Mouse (Mus musculus) regulatory T cell (primary cell): ENCODE data around the gene Pla2g4f.

Source experiments
- in situ Hi-C: fragments of 300-600 bp; cut with MboI, MseI; formaldehyde crosslinking; loops from one replicate; pipeline ENCODE4 v1.15.1; 2025; ENCODE audit warnings: high pct_unique_total_duplicates

Gene Pla2g4f

DNA sequence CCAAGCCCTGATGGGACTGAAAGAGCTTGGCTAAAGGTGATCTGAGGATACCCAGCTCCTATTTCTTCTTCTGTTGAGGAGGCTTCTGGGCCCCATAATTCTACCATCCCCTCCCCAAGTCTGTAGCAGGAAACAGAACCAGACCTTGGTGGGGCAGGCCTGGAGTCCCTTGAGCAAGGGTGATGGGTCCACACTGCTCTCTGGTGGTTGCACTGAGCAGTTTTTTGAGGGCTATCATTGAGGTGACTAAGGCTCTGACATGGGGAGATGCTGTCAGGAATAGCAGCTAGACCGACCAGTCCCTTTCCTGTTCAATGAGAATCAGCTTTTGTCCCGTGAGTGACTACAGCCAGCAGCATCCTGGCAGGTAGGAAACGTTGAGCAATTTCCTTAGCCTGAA is 32.7 kb downstream of the Pla2g4f start:
- in situ Hi-C loops: loop anchor here (5.0 kb wide), 1 partner anchor 94 kb away; no protein-coding TSS in a partner anchor

DNA sequence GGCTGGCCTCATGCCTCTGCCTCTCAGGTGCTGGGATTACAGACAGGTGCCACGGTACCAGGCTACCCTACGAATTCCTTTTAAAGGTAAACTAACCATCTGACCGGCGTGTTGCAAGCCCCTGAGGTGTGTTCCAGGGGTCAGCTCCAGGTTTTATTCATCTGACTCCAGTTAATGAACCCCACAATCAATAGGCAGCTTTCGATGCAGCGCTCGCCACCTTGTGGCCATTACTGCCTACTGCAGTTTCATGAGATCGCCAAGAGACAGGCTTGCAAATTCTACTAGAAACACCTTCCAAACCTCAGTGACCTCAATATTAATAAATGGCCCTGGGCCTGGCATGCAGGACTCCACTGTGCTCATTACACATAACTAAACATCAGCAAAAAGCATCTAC is 34.0 kb downstream of the Pla2g4f start:
- in situ Hi-C loops: loop anchor here (5.0 kb wide), 1 partner anchor 93 kb away; no protein-coding TSS in a partner anchor

DNA sequence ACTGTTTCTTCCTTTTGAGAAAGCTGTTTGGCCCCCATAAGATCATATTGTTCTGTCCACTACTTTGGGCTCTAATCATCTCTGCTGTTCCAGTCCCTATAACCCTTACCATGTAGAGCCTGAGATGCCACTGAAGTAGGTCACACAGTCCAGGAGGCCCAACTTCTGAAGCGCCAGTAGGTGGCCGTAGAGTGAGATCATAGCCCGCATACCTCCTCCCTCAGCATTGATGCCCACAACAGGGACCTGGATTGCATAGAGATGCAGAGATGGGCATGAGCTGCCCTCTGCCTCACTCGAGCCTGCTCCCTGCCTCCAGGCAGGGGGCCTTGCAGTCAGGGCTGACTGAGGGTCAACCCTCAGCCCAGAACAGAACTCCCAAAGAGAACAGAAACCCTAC is 37.0 kb downstream of the Pla2g4f start:
- in situ Hi-C loops: no loop called here

DNA sequence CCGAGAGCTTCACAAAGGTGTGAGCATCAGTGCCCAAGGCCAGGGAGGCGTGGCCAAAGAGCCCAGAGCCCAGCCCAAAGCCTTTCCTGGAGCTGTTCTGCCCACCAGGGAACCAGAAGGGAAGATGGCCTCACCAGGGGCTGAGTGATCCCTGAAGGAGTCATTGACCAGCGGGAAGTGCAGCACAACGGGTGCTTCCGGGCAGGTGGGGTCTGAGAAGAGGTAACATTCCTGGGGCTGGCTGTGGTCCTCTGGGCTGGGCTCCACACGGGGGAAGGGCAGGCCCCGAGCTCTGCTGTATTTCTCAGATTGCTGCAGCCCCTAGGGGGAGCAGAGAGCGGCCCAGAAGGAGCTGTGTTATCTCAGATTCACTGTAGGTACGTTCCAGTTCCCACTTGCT is 45.3 kb downstream of the Pla2g4f start:
- in situ Hi-C loops: no loop called here

DNA sequence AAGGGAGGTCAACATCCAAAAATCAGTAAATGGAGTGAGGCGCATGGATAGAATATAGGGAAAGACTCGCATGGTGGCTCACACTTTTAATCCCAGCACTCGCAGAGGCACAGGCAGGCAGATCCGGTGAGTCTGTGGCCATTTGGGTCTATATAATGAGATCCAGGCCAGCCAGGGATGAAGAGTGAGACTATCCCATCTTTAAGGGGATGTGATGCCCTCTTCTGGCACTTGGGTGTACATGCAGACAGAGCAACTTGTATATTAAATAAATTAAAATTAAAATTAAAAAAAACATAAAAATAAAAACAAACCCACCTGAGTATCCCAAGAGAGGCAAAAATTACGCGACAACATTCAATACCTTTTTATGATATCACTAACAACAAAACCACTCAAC is 48.4 kb downstream of the Pla2g4f start:
- in situ Hi-C loops: no loop called here

DNA sequence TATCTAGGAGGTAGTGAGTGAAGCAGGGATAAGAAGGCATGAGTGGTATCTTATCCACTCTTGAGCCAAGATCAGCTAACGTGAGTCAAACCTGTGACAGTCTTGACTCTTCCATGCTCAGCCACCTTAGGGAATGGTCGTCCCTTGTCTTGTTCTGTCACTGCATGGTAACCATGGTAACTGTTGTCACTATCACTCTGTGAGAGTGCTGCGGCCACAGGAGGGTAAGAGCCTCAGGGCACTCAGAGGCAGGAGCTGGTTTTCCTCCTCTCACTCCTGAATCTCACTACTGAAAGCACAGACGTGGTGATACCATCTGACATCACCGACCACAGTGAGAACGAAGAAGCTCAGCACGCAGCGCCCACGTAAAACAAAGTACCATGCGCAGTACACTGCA is 49.1 kb downstream of the Pla2g4f start:
- in situ Hi-C loops: no loop called here

DNA sequence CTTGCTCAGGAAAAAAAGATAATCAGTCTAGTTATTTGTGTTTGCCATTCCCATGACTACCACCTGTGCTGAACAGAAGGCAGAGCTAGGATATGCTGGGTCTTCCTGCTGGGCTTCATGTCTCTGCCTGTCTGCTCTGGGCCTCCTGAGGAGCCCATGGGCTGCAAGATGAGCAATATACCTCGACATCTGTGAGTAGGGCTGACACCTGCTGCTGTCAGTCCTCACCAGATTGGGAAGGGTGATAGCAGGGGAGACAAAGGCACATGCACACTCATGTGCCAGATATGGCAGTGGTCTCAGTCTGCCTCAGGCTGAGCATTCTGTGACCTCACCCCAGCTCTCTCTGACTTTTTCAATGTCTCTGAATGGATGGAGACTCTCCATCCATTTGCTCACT is 51.1 kb downstream of the Pla2g4f start:
- in situ Hi-C loops: no loop called here

DNA sequence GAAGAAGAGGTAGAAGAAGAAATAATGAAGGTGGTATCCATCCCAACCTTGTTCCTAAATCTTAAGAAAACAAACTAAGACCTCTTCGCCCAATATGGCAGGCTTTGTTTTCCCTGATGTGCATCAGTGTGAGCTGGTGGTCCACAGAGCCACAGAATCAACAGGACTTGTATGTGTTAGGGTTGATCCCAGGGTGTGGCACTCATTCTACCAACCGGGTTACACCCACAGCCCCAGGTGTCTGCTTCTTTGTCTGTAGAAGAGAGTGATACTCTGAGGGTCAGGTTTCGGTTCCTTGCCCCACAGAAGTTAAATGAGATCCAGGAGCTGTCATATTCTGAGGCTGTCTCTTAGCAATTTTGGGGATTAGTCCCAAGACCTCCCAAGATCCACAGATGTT is 52.6 kb downstream of the Pla2g4f start:
- in situ Hi-C loops: no loop called here

DNA sequence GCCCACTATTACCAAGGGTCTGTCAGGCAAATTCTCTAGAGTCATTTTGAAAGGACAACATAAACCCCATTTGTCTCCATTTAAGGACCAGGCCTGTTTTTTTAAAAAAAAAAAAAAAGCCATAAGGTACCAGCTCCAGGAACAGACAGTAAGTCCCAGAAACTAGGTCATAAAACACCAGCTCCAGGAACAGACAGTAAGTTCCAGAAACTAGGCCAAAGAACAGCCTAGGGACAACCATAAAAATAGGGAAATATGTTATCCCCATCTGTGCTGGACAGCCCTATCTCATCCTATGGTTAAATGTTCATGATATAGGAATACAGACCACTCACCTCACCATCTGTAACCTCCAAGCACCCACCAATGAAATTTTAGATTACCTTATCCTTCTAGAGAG is 57.7 kb downstream of the Pla2g4f start:
- in situ Hi-C loops: no loop called here

DNA sequence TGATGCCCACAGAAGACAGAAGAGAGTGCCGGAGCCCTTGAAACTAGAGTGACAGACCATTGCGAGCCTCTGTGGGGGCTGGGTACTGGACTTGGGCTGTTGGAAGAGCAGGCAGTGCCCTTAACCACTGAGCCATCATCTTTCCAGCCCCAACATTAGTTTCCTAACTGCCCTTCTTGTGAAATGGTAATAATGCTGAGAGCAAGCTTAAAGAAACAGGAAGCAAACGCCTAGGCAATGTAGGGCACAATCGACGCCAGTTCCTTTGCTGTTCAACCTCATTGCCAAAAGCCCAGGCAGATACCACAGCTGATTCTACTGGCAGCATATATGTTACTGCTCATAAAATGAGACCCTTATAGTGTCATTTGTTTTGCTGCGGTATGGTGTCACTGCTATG is 61.3 kb downstream of the Pla2g4f start:
- in situ Hi-C loops: no loop called here
